Mouse (Mus musculus) Patski (cell line): ENCODE measurements at regions not wholly inside any gene's neighbourhood (a gene's known extent, or its start where the extent isn't known, plus 50 kb on each side); places are given as distances from the start of the nearest gene placed in this dataset.

Source experiments
- ATAC-seq: fragments of 100-300 bp; one replicate; pipeline ENCODE4 v1.8.0; 2021
- CTCF ChIA-PET: fragments of 350-600 bp; sonication (Branson Sonifier 250); formaldehyde crosslinking; loops from one replicate; lab custom pipeline; 2022; ENCODE audit warnings: inconsistent platforms; lab: Charles Lee
- POLR2A ChIA-PET: fragments of 350-600 bp; sonication (Branson Sonifier 250); formaldehyde crosslinking; loops from one replicate; lab custom pipeline; 2022; ENCODE audit warnings: antibody characterized with exemption, inconsistent platforms; lab: Charles Lee
- DNase-seq: peaks from one replicate; pipeline ENCODE4 v3.0.0-alpha.2; 2011; ENCODE audit warnings: low read depth, low spot score
- H3K27me3 ChIP-seq: fragments of 371-371 bp; one replicate; pipeline ENCODE4 v1.5.1; 2021
- CTCF ChIP-seq: fragments of 100-300 bp; IDR thresholded peaks from one replicate; pipeline ENCODE4 v1.5.1; 2021
- in situ Hi-C: fragments of 300-500 bp; cut with MboI; formaldehyde crosslinking; loops from 3 replicates; pipeline ENCODE4 v1.11.1; 2018; ENCODE audit warnings: low pct_unique_long_range_greater_than_20kb, mixed read lengths

DNA sequence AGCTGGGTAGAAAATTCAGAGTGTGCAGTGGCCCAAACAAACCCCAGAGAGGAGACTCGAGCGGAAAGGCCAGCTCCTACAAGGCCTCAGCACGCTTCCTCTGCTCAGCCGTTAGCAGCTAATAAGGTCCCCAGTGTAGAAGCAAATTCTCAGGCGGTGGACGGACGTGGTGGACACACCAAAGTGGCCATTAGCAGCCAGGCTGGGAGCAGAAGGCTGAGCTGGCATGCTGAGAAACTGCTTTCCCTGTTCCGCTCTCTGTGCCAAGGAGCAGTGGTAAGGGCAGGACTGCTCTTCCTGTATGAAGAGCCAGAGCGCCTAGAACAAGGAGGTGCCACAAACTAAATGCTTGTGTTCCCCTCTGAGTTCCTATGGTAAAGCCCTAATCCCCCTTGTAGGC lies 282.1 kb upstream of the Id2 start:
- POLR2A ChIA-PET, result no interaction called here
- ATAC-seq (no peak), DNase-seq (no peak)
- in situ Hi-C loops, result no loop called here
- no peaks in the 10 kb centered on the region for H3K27me3 ChIP-seq
- CTCF ChIA-PET, result interaction anchor here (1.0 kb wide), 1 partner anchor 12 kb away, joined by 3 read pairs; no protein-coding TSS in a partner anchor
- TF ChIP-seq CTCF, result no peak

- POLR2A ChIA-PET, result no interaction called here
- DNase-seq (no peak), ATAC-seq (no peak)
- in situ Hi-C loops, result no loop called here
- no peak for TF ChIP-seq CTCF
- H3K27me3 ChIP-seq, result no peaks in the 10 kb centered on the region
- CTCF ChIA-PET, result no interaction called here
Measured at GRCm38 (mm10) chr12:25378036-25378645, 281.2 kb upstream of the Id2 start.

DNA sequence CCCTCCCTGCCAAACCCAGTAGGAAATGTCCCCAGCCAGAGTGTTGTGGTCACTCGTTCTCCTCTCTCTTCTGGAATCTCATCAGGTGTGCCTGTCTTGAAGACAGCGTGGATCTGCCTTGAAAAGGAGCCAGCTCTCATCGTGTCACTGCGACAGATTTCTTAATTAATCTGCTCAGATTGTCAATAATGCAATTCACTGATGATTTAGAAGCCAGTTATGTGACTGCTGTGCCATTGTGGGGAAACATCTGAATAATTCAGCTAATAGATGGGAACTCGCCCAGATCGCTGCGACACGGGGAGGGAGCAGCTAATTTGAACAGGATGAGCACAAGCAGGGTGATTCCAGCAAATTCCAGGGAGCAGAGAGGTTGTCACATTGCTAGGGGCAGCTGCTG lies 279.5 kb upstream of the Id2 start:
- POLR2A ChIA-PET, result no interaction called here
- DNase-seq (no peak), ATAC-seq (no peak)
- TF ChIP-seq CTCF, result no peak
- in situ Hi-C loops, result no loop called here
- CTCF ChIA-PET, result no interaction called here
- no peaks in the 10 kb centered on the region for H3K27me3 ChIP-seq

- H3K27me3 ChIP-seq, result peaks cover 4% of the 10 kb centered on the region
- POLR2A ChIA-PET, result no interaction called here
- CTCF ChIA-PET, result no interaction called here
- ATAC-seq (no peak), DNase-seq (no peak)
- TF ChIP-seq CTCF, result no peak
- in situ Hi-C loops, result no loop called here
Measured at GRCm38 (mm10) chr12:25367541-25367940, 270.6 kb upstream of the Id2 start.

DNA sequence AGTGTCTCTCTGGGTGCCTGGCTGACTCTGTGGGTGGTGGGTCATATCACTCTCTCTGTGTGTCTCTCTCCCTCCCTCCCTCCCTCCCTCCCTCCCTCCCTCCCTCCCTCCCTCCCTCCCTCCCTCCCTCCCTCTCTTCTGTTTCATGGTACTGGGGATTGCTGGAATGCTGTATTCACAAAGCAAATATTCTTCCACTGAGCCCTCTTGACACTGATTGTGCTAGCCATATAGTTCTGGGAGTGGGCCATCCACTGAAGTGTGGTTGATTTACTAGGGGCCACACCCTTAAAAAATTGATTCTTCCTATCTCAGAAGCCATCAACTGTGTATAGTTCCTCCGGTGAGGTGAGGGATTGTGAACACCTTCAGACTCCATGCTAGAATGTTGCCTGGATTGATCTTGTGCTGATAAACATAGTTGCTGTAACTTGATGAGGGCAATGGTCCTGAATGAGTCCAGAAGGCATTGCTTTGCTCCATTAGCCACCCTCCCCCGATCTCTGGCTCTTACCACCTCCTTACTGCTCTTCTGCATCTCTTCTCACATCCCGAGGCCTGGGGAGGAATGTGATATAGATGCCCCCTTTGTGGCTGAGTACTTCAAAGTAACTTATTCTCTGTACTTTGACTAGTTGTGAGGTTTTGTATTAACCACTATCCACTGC lies 268.8 kb upstream of the Id2 start:
- in situ Hi-C loops, result no loop called here
- TF ChIP-seq CTCF, result no peak
- ATAC-seq (no peak), DNase-seq (no peak)
- ChIA-PET CTCF (no interaction called here), POLR2A (interaction anchor here (1.0 kb wide), 1 partner anchor 11 kb away, joined by 3 read pairs; no protein-coding TSS in a partner anchor)
- H3K27me3 ChIP-seq, result peaks cover 2% of the 10 kb centered on the region

GRCm38 (mm10) chr12:25364966-25365568 lies 268.1 kb upstream of the Id2 start:
- in situ Hi-C loops, result loop anchor here (5.0 kb wide), 1 partner anchor 263 kb away; no protein-coding TSS in a partner anchor
- TF ChIP-seq CTCF, result no peak
- DNase-seq, result no peak
- H3K27me3 ChIP-seq, result no peaks in the 10 kb centered on the region
- ChIA-PET CTCF (interaction anchor here (1.4 kb wide), 1 partner anchor 67 kb away, joined by 3 read pairs; no protein-coding TSS in a partner anchor), POLR2A (no interaction called here)
- no peak for ATAC-seq

GRCm38 (mm10) chr12:25363839-25364238 lies 266.9 kb upstream of the Id2 start:
- in situ Hi-C loops, result loop anchor here (5.0 kb wide), 1 partner anchor 262 kb away; no protein-coding TSS in a partner anchor
- no peak for ATAC-seq
- POLR2A ChIA-PET, result no interaction called here
- no peaks in the 10 kb centered on the region for H3K27me3 ChIP-seq
- CTCF ChIA-PET, result interaction anchor here (1.4 kb wide), 1 partner anchor 66 kb away, joined by 3 read pairs; no protein-coding TSS in a partner anchor
- no peak for DNase-seq
- TF ChIP-seq CTCF, result no peak

DNA sequence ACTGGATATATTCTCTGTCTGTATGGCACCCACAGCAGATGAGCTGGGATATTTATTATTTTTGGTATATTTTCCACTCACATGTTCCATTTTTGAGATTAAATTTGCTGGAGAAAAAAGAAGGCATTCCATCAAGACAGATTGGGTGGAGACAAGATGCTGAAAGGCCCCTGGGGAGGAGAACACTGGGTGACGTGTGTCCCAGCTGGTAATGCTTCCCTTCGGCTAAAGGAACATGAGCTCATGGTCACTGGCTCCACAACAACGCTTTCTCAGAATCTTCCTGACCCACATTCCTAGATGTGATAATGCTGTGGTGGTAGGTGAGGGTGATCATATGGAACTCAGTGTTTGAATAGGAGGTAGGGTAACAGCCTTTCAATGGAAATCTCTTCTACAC lies 266.4 kb upstream of the Id2 start:
- TF ChIP-seq CTCF, result no peak
- DNase-seq, result no peak
- in situ Hi-C loops, result loop anchor here (5.0 kb wide), 1 partner anchor 261 kb away; no protein-coding TSS in a partner anchor
- no peak for ATAC-seq
- ChIA-PET CTCF (no interaction called here), POLR2A (no interaction called here)
- no peaks in the 10 kb centered on the region for H3K27me3 ChIP-seq

DNA sequence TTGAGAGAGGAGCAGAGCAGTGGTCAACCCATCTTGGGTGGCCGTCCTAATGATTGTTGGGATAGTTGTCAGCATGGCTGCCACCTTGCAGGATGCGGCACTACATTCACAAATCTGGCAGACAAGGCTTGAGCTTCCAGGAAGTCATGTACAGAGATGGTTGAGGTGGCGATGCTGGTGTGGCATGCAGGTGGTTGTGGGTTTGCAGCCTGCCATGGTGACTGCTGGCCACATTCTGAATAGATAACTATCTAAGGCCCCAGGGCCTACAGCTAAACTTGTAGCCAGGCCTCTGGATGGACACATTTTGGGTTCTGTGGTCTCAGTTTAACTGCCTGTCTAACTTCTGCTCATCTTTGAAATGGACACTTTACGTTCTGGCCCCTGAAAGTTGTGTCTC lies 265.8 kb upstream of the Id2 start:
- in situ Hi-C loops, result loop anchor here (5.0 kb wide), 1 partner anchor 260 kb away; no protein-coding TSS in a partner anchor
- DNase-seq (no peak), ATAC-seq (no peak)
- no peak for TF ChIP-seq CTCF
- POLR2A ChIA-PET, result no interaction called here
- CTCF ChIA-PET, result no interaction called here
- H3K27me3 ChIP-seq, result no peaks in the 10 kb centered on the region

GRCm38 (mm10) chr12:25360726-25361125 lies 263.8 kb upstream of the Id2 start:
- no peaks in the 10 kb centered on the region for H3K27me3 ChIP-seq
- ATAC-seq (no peak), DNase-seq (no peak)
- in situ Hi-C loops, result loop anchor here (5.0 kb wide), 1 partner anchor 258 kb away; no protein-coding TSS in a partner anchor
- ChIA-PET POLR2A (no interaction called here), CTCF (no interaction called here)
- no peak for TF ChIP-seq CTCF

DNA sequence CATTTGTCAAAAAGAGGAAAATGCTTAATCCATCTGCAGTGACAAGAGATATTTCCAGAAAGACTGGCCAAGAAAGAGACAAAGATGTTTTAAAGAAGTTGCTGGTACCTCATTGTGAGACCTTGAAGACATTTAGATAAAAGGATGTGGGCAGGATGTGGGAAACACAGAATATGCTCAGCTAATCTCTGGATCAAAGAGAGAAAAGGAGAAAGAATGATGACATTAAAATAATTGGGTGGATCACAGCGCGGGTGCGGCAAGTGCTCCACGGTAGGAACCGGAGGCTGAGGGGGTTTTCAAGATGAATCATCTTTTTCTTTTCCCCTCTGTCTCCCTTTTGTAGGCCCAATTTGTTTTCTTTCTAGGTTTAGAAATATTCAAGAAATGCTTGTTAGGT lies 263.0 kb upstream of the Id2 start:
- POLR2A ChIA-PET, result no interaction called here
- CTCF ChIA-PET, result no interaction called here
- no peak for DNase-seq

More for the DNA sequence above, 263.0 kb upstream of the Id2 start:
- in situ Hi-C loops, result loop anchor here (5.0 kb wide), 1 partner anchor 258 kb away; no protein-coding TSS in a partner anchor
- no peaks in the 10 kb centered on the region for H3K27me3 ChIP-seq
- TF ChIP-seq CTCF, result no peak
- ATAC-seq, result no peak
